Mouse (Mus musculus) G1E (cell line): Measurements from ENCODE around the gene Rasa2. TPM values are rescaled to one million over a fixed set of nuclear protein-coding genes. Genes with fewer than 3 reads are reported as not detected.
A peak's percentile ranks its signal among the peaks of the same experiment; 100 is the strongest.
"Not testable (repeated sequence)": the region's sequence is repeated elsewhere in the genome, so short reads cannot be mapped to it uniquely, and the experiment has no call there.

Source experiments
- ATAC-seq: 2 replicates; pipeline ENCODE4 v1.8.0; 2016; ENCODE audit warnings: mild to moderate bottlenecking; ENCODE audit not compliant: insufficient number of reproducible peaks, poor library complexity, low FRiP score, severe bottlenecking; ENCODE audit errors: extremely low read depth
- DNase-seq: peaks from one replicate; pipeline ENCODE4 v3.0.0; 2012; ENCODE audit warnings: low spot score
- H3K27me3 ChIP-seq: 2 replicates; pipeline ENCODE4 v1.6.1; 2012; ENCODE audit warnings: mild to moderate bottlenecking, low read length, inconsistent platforms; ENCODE audit not compliant: insufficient read depth
- H3K36me3 ChIP-seq: replicated peaks from 2 replicates; pipeline ENCODE3; 2012; ENCODE audit warnings: mild to moderate bottlenecking, inconsistent platforms
- H3K4me1 ChIP-seq: 2 replicates; pipeline ENCODE4 v1.6.1; 2012; ENCODE audit warnings: low read depth, low read length, inconsistent platforms, mixed read lengths; ENCODE audit not compliant: insufficient read depth
- H3K4me3 ChIP-seq: 2 replicates; pipeline ENCODE4 v1.5.1; 2012; ENCODE audit warnings: low read depth, mild to moderate bottlenecking, inconsistent platforms, low read length, moderate library complexity, mixed read lengths
- H3K9me3 ChIP-seq: replicated peaks from 2 replicates; pipeline ENCODE4 v1.6.1; 2012; ENCODE audit warnings: inconsistent platforms
- CTCF ChIP-seq: IDR thresholded peaks from 2 replicates; pipeline ENCODE4 v1.5.1; 2012; ENCODE audit warnings: low read depth, low read length, inconsistent platforms, mixed read lengths
- GATA1 ChIP-seq: IDR thresholded peaks from 2 replicates; pipeline ENCODE4 v1.6.1; 2012; ENCODE audit warnings: borderline replicate concordance, low read length, inconsistent platforms, mixed read lengths
- GATA2 ChIP-seq: IDR thresholded peaks from 2 replicates; pipeline ENCODE4 v1.6.1; 2012; ENCODE audit warnings: low read depth, low read length, inconsistent platforms, borderline replicate concordance
- POLR2AphosphoS5 ChIP-seq: IDR thresholded peaks from 2 replicates; pipeline ENCODE4 v1.6.1; 2012; ENCODE audit warnings: low read depth, low read length, inconsistent platforms; ENCODE audit not compliant: insufficient replicate concordance
- TAL1 ChIP-seq: conservative IDR thresholded peaks from 2 replicates; pipeline ENCODE4 v1.6.1; 2012; ENCODE audit warnings: low read depth, low read length, inconsistent platforms, mixed read lengths
- polyA plus RNA-seq: library from polyadenylated mRNA; stranded (reverse); fragments of >175 nt; gene quantifications from 2 replicates; pipeline ENCODE4 v1.2.3, GENCODE M21; 2012
- total RNA-seq, 2 experiments: library from RNA; stranded (forward) in 1 of 2; stranded (reverse) in 1 of 2; fragments of 200-1000 nt in 1 of 2; fragments of >200 nt in 1 of 2; fragmentation: Nextera tagmentation in 1 of 2; gene quantifications; 2 replicates each; pipeline ENCODE4 v1.2.3; 2014 to 2017

Gene Rasa2
- total and polyA plus RNA-seq, 3 experiments = 3.2 to 74.8 (median 54.9) TPM

DNA sequence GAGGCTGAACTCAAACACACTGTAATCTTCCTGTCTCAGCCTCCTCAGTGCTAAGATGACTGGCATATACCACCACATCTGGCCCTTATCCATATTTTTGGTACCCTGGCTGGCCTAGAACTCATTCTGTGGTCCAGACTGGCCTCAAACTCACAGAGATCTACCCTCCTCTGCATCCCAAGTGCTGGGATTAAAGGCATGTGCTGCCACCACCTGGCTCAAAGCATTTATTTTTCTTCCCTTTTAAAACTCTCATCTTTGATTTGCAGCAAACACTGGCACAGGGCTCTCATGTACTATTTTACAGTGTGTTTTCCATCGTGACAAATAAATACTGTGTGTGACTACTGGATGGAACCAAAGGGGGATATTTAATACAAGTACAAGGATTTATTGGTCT lies 77.3 kb downstream of the Rasa2 start:
- Histone ChIP-seq H3K4me3 (no peak overlapping the region), H3K36me3 (peaks cover 67% of the 10 kb centered on the region), H3K27me3 (no peaks in the 10 kb centered on the region), H3K9me3 (no peaks in the 10 kb centered on the region), H3K4me1 (peaks cover 6% of the 10 kb centered on the region)
- no peak for ATAC-seq
- no peak for TF ChIP-seq GATA2
- TF ChIP-seq POLR2AphosphoS5 = no peak
- TF ChIP-seq TAL1 = no peak
- no peak for TF ChIP-seq CTCF
- no peak for TF ChIP-seq GATA1
- DNase-seq = no peak

DNA sequence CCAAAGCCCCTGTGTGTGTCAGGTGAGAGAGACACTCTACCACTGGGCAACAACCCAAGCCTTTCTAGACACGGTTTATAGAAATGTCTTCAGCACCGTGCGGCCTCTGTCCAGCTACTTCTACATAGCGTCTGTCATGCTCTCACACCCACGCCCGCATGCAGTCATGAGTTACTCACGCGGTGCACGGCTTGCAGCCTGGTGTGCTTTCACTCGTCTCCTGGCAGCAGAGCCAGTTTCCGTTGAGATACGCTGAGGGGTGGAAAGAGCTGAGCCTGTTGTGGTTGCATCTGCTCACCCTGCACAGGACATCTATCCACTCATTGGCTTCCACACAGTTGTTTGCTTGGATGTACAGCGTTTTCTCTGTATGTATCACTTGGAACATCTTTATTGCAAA lies 86.0 kb downstream of the Rasa2 start:
- TF ChIP-seq CTCF (no peak), POLR2AphosphoS5 (no peak), TAL1 (no peak), GATA2 (no peak), GATA1 (no peak)
- H3K36me3 ChIP-seq = peaks cover 75% of the 10 kb centered on the region
- DNase-seq (no peak), ATAC-seq (no peak)
- H3K27me3 ChIP-seq = no peaks in the 10 kb centered on the region
- H3K9me3 ChIP-seq = no peaks in the 10 kb centered on the region
- H3K4me3 ChIP-seq = no peak overlapping the region
- peaks cover 2% of the 10 kb centered on the region; the same call in 1 of the 2 replicates for H3K4me1 ChIP-seq

DNA sequence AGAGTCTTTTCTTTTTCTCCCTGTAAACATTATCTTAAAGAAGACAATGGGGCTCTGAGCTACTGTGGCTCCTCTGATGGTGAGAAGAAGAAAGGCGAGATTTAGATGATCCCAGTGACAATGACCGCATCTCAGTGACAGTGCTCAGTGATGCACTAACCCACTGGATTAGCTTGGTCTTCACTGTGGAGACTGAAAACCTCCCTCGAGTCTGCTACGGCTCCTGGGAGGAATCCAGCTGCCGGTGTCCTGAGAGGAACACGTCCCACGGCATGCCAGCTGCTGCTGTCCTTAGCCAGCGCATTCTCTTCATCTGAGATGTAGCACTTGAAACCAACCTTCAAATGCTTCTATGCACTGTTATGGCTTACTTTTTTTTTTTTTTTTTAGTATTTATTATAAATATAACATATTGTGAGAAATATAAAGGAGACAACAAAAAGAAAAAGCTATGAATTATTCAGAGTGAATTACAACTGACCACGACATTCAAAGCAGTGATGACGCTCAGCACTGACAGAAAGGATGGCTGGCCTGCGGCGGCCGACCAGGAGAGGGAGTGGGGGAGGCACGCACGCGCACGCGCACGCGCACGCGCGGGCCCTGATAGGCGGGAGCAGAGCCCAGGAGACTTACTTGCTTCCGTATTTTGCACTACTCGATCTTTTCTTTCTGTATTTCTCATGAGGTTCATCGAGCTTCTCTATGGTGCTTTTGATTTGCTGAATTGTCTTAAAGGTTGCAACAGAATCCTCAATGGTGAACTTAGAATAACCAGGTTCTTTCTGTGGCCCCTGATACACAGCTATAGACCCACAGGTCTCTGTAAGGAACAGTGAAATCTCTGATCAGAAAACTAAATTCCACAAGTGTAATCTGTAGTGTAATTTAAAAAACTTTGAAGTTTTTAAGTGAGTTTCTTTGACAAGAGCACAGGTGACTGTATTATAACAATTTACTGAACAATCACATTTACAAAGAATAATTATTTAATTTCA lies 87.5 kb downstream of the Rasa2 start:
- TF ChIP-seq GATA2 (no peak), TAL1 (no peak), GATA1 (no peak), CTCF (no peak), POLR2AphosphoS5 (no peak)
- Histone ChIP-seq H3K4me1 (peaks cover 2% of the 10 kb centered on the region; the same call in 1 of the 2 replicates), H3K4me3 (no peak overlapping the region), H3K27me3 (no peaks in the 10 kb centered on the region), H3K36me3 (peaks cover 76% of the 10 kb centered on the region), H3K9me3 (no peaks in the 10 kb centered on the region)
- ATAC-seq (peak; percentile 49), DNase-seq (peak; percentile 48)

- H3K4me3 ChIP-seq = no peak overlapping the region
- no peak for ATAC-seq
Measured at GRCm38 (mm10) chr9:96538916-96539315, 92.5 kb downstream of the Rasa2 start.

GRCm38 (mm10) chr9:96537615-96537919 lies 93.8 kb downstream of the Rasa2 start:
- H3K36me3 ChIP-seq = peaks cover 47% of the 10 kb centered on the region
- ATAC-seq = no peak
- DNase-seq = no peak
- 0 out of 2 replicates have a peak, but pooled peaks cover 5% of the 10 kb centered on the region for H3K4me1 ChIP-seq
- H3K9me3 ChIP-seq = no peaks in the 10 kb centered on the region
- TF ChIP-seq GATA2 (no peak), POLR2AphosphoS5 (no peak), TAL1 (no peak), GATA1 (no peak), CTCF (no peak)
- 0 out of 2 replicates have a peak, but pooled peaks cover 3% of the 10 kb centered on the region for H3K27me3 ChIP-seq
- no peak overlapping the region for H3K4me3 ChIP-seq

More at GRCm38 (mm10) chr9:96538916-96539315, 92.5 kb downstream of the Rasa2 start:
- H3K36me3 ChIP-seq = peaks cover 59% of the 10 kb centered on the region
- no peaks in the 10 kb centered on the region for H3K9me3 ChIP-seq
- TF ChIP-seq POLR2AphosphoS5 (no peak), TAL1 (no peak), GATA1 (no peak), GATA2 (no peak), CTCF (no peak)
- H3K4me1 ChIP-seq = 0 out of 2 replicates have a peak, but pooled peaks cover 5% of the 10 kb centered on the region
- H3K27me3 ChIP-seq = no peaks in the 10 kb centered on the region
- no peak for DNase-seq

GRCm38 (mm10) chr9:96536895-96537614 lies 94.4 kb downstream of the Rasa2 start:
- DNase-seq (no peak), ATAC-seq (no peak)
- Histone ChIP-seq H3K36me3 (peaks cover 42% of the 10 kb centered on the region), H3K4me1 (0 out of 2 replicates have a peak, but pooled peaks cover 5% of the 10 kb centered on the region), H3K9me3 (no peaks in the 10 kb centered on the region), H3K27me3 (0 out of 2 replicates have a peak, but pooled peaks cover 3% of the 10 kb centered on the region), H3K4me3 (no peak overlapping the region)
- TF ChIP-seq GATA2 (no peak), TAL1 (no peak), CTCF (no peak), POLR2AphosphoS5 (no peak), GATA1 (no peak)

DNA sequence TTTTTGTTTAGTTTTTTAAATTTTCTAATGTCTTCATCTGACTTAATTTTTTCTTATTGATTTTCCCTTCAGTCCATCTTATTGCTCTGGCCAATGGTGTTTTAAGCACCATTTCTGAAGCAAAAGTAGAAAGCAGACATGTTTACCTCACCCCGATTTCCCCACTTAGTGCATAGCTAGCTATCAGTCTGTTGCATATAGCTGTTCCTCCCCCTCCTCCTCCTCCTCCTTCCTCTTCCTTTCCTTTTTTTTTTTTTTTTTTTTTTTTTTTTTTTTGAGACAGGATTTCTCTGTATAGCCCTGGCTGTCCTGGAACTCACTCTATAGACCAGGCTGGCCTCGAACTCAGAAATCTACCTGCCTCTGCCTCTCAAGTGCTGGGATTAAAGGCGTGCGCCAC lies 95.3 kb downstream of the Rasa2 start:
- peaks cover 32% of the 10 kb centered on the region for H3K36me3 ChIP-seq
- not testable (repeated sequence) for H3K27me3 ChIP-seq, H3K9me3 ChIP-seq, ATAC-seq, DNase-seq, H3K4me3 ChIP-seq, H3K4me1 ChIP-seq
